Mouse (Mus musculus) thymus, adult 2 months (tissue): ENCODE results near the gene Epm2aip1. TPM values are rescaled to one million over a fixed set of nuclear protein-coding genes. Genes with fewer than 3 reads are reported as not detected.

Experiments
- DNase-seq: peaks from one replicate; pipeline ENCODE4 v3.0.0; 2021
- H3K27ac ChIP-seq: fragments of 200-500 bp; 2 replicates; pipeline ENCODE4 v1.5.1; 2012; ENCODE audit warnings: low read length, control low read depth; ENCODE audit not compliant: control insufficient read depth, insufficient read depth
- H3K27me3 ChIP-seq: fragments of 200-500 bp; 2 replicates; pipeline ENCODE4 v1.6.1; 2012; ENCODE audit warnings: mild to moderate bottlenecking, low read length, moderate library complexity, mixed read lengths; ENCODE audit not compliant: control insufficient read depth, insufficient read depth
- H3K36me3 ChIP-seq: fragments of 200-500 bp; 2 replicates; pipeline ENCODE4 v1.6.1; 2012; ENCODE audit warnings: mild to moderate bottlenecking, low read length, moderate library complexity; ENCODE audit not compliant: control insufficient read depth, insufficient read depth
- H3K4me1 ChIP-seq: fragments of 200-500 bp; replicated peaks from 2 replicates; pipeline ENCODE4 v1.6.1; 2012; ENCODE audit warnings: low read length; ENCODE audit not compliant: control insufficient read depth, insufficient read depth
- H3K4me3 ChIP-seq: fragments of 200-500 bp; 2 replicates; pipeline ENCODE4 v1.5.1; 2012; ENCODE audit warnings: mild to moderate bottlenecking, low read length, control low read depth, moderate library complexity; ENCODE audit not compliant: control insufficient read depth, insufficient read depth
- CTCF ChIP-seq: fragments of 200-500 bp; IDR thresholded peaks from 2 replicates; pipeline ENCODE4 v1.5.1; 2012; ENCODE audit warnings: mild to moderate bottlenecking, control low read depth, low read length, moderate library complexity, borderline replicate concordance; ENCODE audit not compliant: control insufficient read depth, poor library complexity, insufficient read depth; ENCODE audit errors: extremely low read depth
- POLR2A ChIP-seq: fragments of 200-500 bp; IDR thresholded peaks from 2 replicates; pipeline ENCODE4 v1.6.1; 2012; ENCODE audit warnings: mild to moderate bottlenecking, low read length, control low read depth, moderate library complexity; ENCODE audit not compliant: control insufficient read depth, poor library complexity, insufficient read depth; ENCODE audit errors: extremely low read depth
- WGBS: fragments of 180-500 bp; shearing (Covaris S2); methylation state at CpG from one replicate; pipeline ENCODE4 v1.1.7; 2018; 5-methylcytosine and 5-hydroxymethylcytosine counted together
- polyA plus RNA-seq: library from polyadenylated mRNA; depleted of rRNA; stranded (reverse); fragments of >200 nt; gene quantifications from 2 replicates; pipeline ENCODE4 v1.2.3, GENCODE M21; 2012

Gene Epm2aip1
- polyA plus RNA-seq, 1 experiment, result 29.1 TPM

DNA sequence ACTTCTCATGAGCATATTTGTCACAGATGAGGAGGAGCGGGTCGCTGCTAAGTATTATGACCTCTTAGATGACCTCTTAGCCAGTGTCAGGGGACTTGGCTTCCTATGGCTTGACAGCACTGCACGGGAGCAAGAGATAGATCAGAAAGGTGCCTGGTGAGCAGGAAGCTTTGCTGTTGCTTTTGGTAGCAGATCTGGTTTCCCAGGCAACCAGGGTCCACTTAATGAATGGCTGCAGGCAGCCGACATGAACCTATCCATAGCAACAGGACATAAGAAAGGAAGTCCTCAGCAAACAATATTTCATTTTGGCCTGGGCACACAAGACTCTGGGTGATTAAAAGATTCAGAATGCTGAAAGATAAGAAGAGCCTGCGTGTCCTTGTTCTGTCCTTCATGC lies 13.9 kb downstream of the Epm2aip1 start:
- no peaks in the 10 kb centered on the region; the same call in 1 of the 2 replicates for H3K4me1 ChIP-seq
- H3K36me3 ChIP-seq, result no peaks in the 10 kb centered on the region
- no peak for TF ChIP-seq POLR2A
- TF ChIP-seq CTCF, result no peak
- H3K27me3 ChIP-seq, result no peaks in the 10 kb centered on the region
- no peak overlapping the region for H3K27ac ChIP-seq
- no peak for DNase-seq
- WGBS, result 72% methylated on average over 5 of the region's 5 CpGs
- no peak overlapping the region for H3K4me3 ChIP-seq

DNA sequence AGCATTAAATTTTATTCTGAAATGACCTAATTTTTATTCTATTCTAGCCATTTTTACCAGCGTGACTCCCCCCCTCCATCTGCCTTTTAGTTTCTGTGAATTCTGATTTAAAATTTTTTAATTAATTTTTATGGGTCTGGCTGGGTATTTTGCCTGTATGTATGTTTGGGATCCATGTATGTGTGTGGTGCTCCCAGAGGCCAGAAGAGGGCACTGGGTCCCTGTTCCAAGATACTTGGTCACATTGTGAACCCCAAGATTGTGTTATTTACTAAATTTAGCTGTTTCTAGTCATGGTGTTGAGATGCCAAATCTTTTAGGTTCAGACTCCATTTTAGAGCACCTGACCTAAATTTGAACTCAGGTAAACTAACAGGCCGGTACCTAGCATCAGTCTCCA lies 14.7 kb downstream of the Epm2aip1 start:
- 93% methylated on average over 2 of the region's 2 CpGs for WGBS

GRCm38 (mm10) chr9:111287956-111288355 lies 16.2 kb downstream of the Epm2aip1 start:
- Histone ChIP-seq H3K4me1 (no peaks in the 10 kb centered on the region; the same call in 1 of the 2 replicates), H3K27me3 (no peaks in the 10 kb centered on the region), H3K27ac (no peak overlapping the region), H3K4me3 (no peak overlapping the region), H3K36me3 (no peaks in the 10 kb centered on the region)
- DNase-seq, result no peak
- 95% methylated on average over 4 of the region's 4 CpGs for WGBS
- TF ChIP-seq CTCF (no peak), POLR2A (no peak)

More for the DNA sequence above, 14.7 kb downstream of the Epm2aip1 start:
- Histone ChIP-seq H3K4me3 (no peak overlapping the region), H3K4me1 (no peaks in the 10 kb centered on the region; the same call in 1 of the 2 replicates), H3K36me3 (no peaks in the 10 kb centered on the region), H3K27ac (no peak overlapping the region), H3K27me3 (no peaks in the 10 kb centered on the region)
- DNase-seq, result no peak
- TF ChIP-seq POLR2A, result no peak
- no peak for TF ChIP-seq CTCF

GRCm38 (mm10) chr9:111289294-111289831 lies 17.6 kb downstream of the Epm2aip1 start:
- 69% methylated on average over 9 of the region's 9 CpGs for WGBS

GRCm38 (mm10) chr9:111289832-111290339 lies 18.2 kb downstream of the Epm2aip1 start:
- Histone ChIP-seq H3K27me3 (no peaks in the 10 kb centered on the region), H3K4me3 (no peak overlapping the region), H3K27ac (no peak overlapping the region), H3K36me3 (no peaks in the 10 kb centered on the region), H3K4me1 (no peaks in the 10 kb centered on the region; the same call in 1 of the 2 replicates)
- 23% methylated on average over 21 of the region's 21 CpGs for WGBS
- peak; percentile 91 for DNase-seq
- TF ChIP-seq CTCF, result peak; percentile 100
- no peak for TF ChIP-seq POLR2A

More at GRCm38 (mm10) chr9:111289294-111289831, 17.6 kb downstream of the Epm2aip1 start:
- H3K27ac ChIP-seq, result no peak overlapping the region
- no peaks in the 10 kb centered on the region; the same call in 1 of the 2 replicates for H3K4me1 ChIP-seq
- TF ChIP-seq CTCF, result no peak
- no peak for TF ChIP-seq POLR2A
- DNase-seq, result no peak
- no peaks in the 10 kb centered on the region for H3K27me3 ChIP-seq
- no peaks in the 10 kb centered on the region for H3K36me3 ChIP-seq
- no peak overlapping the region for H3K4me3 ChIP-seq

DNA sequence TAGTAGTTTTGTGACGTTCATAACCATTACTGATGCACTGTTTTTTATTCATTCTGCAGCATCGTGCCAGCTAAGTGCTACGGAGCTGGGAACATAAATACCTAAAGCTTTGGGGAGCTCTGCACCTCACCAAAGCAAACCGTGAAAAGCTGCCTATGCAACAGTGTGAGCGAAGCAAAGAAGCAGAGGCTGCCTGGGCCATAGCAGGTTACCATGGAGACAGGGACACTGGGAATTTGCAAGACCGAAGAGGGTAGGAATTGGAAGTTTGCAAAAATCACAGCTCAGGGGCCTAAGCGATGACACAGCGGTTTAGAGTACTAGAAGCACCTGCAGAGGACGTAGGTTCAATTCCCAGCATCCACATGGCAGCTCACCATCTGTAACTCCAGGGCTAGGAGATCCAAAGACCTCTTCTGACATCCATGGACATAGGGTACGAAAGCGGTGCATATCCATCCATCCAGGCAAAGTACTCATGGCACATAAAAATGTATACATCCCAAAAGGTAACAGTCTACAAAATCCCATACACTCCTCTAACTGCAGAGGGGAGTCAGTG lies 18.9 kb downstream of the Epm2aip1 start:
- 87% methylated on average over 11 of the region's 11 CpGs for WGBS
- DNase-seq, result no peak
- Histone ChIP-seq H3K36me3 (no peaks in the 10 kb centered on the region), H3K27me3 (no peaks in the 10 kb centered on the region), H3K4me1 (no peaks in the 10 kb centered on the region; the same call in 1 of the 2 replicates), H3K27ac (no peak overlapping the region), H3K4me3 (no peak overlapping the region)
- no peak for TF ChIP-seq POLR2A
- TF ChIP-seq CTCF, result no peak
